Mouse (Mus musculus) naive thymus-derived CD4-positive, alpha-beta T cell, adult 5 months (primary cell): ENCODE measurements around the gene Kcnd2. TPM values are rescaled to one million over a fixed set of nuclear protein-coding genes. Genes with fewer than 3 reads are reported as not detected.

Experiments
- polyA plus RNA-seq: library from polyadenylated mRNA; unstranded; fragments of 100-300 nt; shearing (Covaris generic); gene quantifications from one replicate; pipeline ENCODE4 v1.2.1, GENCODE M21; 2017

The Kcnd2 gene
- not detected for polyA plus RNA-seq

DNA sequence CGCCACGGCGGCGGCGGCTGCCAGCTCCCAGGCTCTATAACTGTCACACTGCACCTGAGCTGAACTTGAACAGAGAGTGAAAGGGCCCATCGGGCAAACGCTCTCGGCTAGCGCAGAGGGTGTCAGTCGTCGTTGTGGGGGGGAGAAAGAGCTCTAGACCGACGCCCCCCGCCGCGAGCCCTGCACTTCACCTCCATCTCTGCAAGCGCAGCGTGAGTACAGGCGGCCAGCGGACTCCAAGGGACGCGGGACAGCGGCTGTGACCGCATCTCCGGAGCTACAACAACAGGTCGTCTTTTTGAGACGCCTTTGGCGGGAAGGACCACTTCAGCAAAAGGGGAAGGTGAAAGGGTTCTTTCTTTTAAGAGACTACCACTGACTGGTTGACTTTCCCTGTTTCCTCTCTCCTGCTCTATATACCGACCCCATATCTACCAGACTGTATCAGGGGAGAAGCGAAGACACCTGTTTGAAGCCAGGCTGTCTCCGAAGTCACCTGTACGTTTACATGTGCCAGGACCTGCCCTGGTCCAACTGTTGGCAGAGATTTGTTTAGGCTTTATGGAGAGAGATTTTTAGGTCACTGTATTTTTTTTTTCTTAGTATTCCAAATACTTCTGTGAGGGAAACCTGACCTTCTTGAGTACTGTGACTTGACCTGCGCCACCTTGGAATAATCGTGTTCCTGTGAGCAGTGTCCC, at the start of gene Kcnd2:
Gene Kcnd2 (plus strand): TSS at position 13 of the 701 bp plus-strand sequence.

